ENCODE assay signal across 39 mouse cellular contexts in genomic region chr4:120116312-120116711, GRCm38 (mm10). TPM values are rescaled to one million over a fixed set of nuclear protein-coding genes. Genes with fewer than 3 reads are reported as not detected.
DNase-seq lines count a peak whose midpoint lies in the region; ATAC-seq and TF ChIP-seq lines count a peak whose summit lies in the region.
"Had no signal": no experiment of that assay in that cellular context is flagged by ENCODE, and none has a peak within 500 bp of the region (broad histone marks: within the 10 kb centered on the region; RNA-seq: fewer than 3 reads in every experiment).

No protein-coding gene starts in this region.

- H3K36me3 ChIP-seq in midbrain, embryonic 13.5 days = no peaks in the 10 kb centered on the region
- H3K36me3 ChIP-seq: heart, embryonic 10.5 days; heart, embryonic 15.5 days; hindbrain, embryonic 12.5 days; limb, embryonic 13.5 days; lung, embryonic 15.5 days had no signal

- intact Hi-C loops in gastrocnemius, adult 2 months (cut with DNase I) = no loop called here
- intact Hi-C loops in gastrocnemius, postnatal 36 days (cut with DNase I) = no loop called here

- H3K4me3 ChIP-seq in gastrocnemius, adult 2 months = no peak overlapping the region
- H3K4me3 ChIP-seq in midbrain, embryonic 13.5 days (replicated peaks) = no peak overlapping the region
- H3K4me3 ChIP-seq: heart, embryonic 10.5 days; heart, embryonic 15.5 days; hindbrain, embryonic 12.5 days; limb, embryonic 13.5 days; lung, embryonic 15.5 days; neural tube, embryonic 15.5 days had no signal

- 91% methylated on average over 1 of the region's 1 CpGs for WGBS in midbrain, embryonic 13.5 days

- no peak overlapping the region for H3K27ac ChIP-seq in gastrocnemius, adult 2 months
- H3K27ac ChIP-seq in midbrain, embryonic 13.5 days = no peak overlapping the region
- H3K27ac ChIP-seq: heart, embryonic 10.5 days; heart, embryonic 15.5 days; hindbrain, embryonic 12.5 days; hindbrain, postnatal 0 days; limb, embryonic 13.5 days; lung, embryonic 15.5 days; neural tube, embryonic 15.5 days; stomach, postnatal 0 days had no signal

- H3K9ac ChIP-seq in midbrain, embryonic 13.5 days (replicated peaks) = no peak overlapping the region
- H3K9ac ChIP-seq: heart, embryonic 15.5 days; hindbrain, embryonic 12.5 days; limb, embryonic 13.5 days; lung, embryonic 15.5 days; neural tube, embryonic 15.5 days had no signal

- peak; percentile 47 to 75; a peak in 3 of 4 replicates for ATAC-seq in hematopoietic stem cell, adult 5-6 weeks (replicated peaks in 1 of 2; ENCODE audit: insufficient read depth in 1 of 2, low FRiP score in 2 of 2, low TSS enrichment in 1 of 2, low read depth in 1 of 2, poor library complexity in 2 of 2, severe bottlenecking in 2 of 2)
- no peak for ATAC-seq in midbrain, embryonic 13.5 days
- ATAC-seq: forebrain, embryonic 14.5 days; hindbrain, postnatal 0 days; intestine, embryonic 16.5 days had no signal

- DNase-seq in gastrocnemius, adult 2 months = peak; percentile 6
- no peak for DNase-seq in gastrocnemius, postnatal 36 days
- DNase-seq in NIH3T3 (ENCODE audit: low read depth) = peak; percentile 29
- peak; percentile 38 for DNase-seq in telencephalon, adult 2 months (ENCODE audit: low read depth, low spot score)
- DNase-seq in thymus, postnatal 36 days = no peak
- DNase-seq: adrenal gland, postnatal 25 days; B cell, adult 2 months; gastrocnemius, postnatal 14 days; kidney, adult 8-10 months; kidney, postnatal 10 days; right cerebral cortex, adult 18-20 months; spleen, adult 18-20 months; thymus, adult 2 months; thymus, postnatal 4 days had no signal

- H3K27me3 ChIP-seq in midbrain, embryonic 13.5 days = no peaks in the 10 kb centered on the region
- H3K27me3 ChIP-seq: heart, embryonic 15.5 days; hindbrain, embryonic 12.5 days; limb, embryonic 13.5 days; lung, embryonic 15.5 days; neural tube, embryonic 15.5 days had no signal

- TF ChIP-seq CTCF in gastrocnemius, adult 2 months (IDR thresholded peaks at IDR 0.05) = no peak

- no peaks in the 10 kb centered on the region for H3K9me3 ChIP-seq in midbrain, embryonic 13.5 days
- H3K9me3 ChIP-seq: heart, embryonic 10.5 days; heart, embryonic 15.5 days; hindbrain, embryonic 12.5 days; lung, embryonic 15.5 days; neural tube, embryonic 15.5 days had no signal

- no peaks in the 10 kb centered on the region for H3K4me1 ChIP-seq in midbrain, embryonic 13.5 days (replicated peaks)
- H3K4me1 ChIP-seq: heart, embryonic 10.5 days; heart, embryonic 15.5 days; hindbrain, embryonic 12.5 days; limb, embryonic 13.5 days; lung, embryonic 15.5 days; neural tube, embryonic 15.5 days had no signal

- H3K4me2 ChIP-seq in midbrain, embryonic 13.5 days (replicated peaks) = no peak overlapping the region
- H3K4me2 ChIP-seq: heart, embryonic 15.5 days; hindbrain, embryonic 12.5 days; limb, embryonic 13.5 days; liver, embryonic 11.5 days; lung, embryonic 15.5 days; midbrain, embryonic 11.5 days; neural tube, embryonic 15.5 days had no signal

RNA-seq across cellular contexts. Expression of gene Edn2, which starts 44.7 kb away (rescaled TPM):
- total RNA-seq in gastrocnemius, adult 2 months (2021) = not detected
- not detected for total RNA-seq in gastrocnemius, postnatal 36 days (2021)
- total RNA-seq in hematopoietic stem cell, adult 5-6 weeks (2017) = not detected in 2 replicates
- not detected in 2 replicates for polyA plus RNA-seq in midbrain, embryonic 13.5 days (2015; fragmentation: Nextera tagmentation; extraction: Ambion mirVana)
- total RNA-seq: adrenal gland, postnatal 25 days; gastrocnemius, postnatal 14 days; heart, postnatal 25 days; layer of hippocampus, postnatal 10 days; left cerebral cortex, postnatal 36 days; megakaryocyte progenitor cell, adult 5-6 weeks; MEL had no signal
- polyA plus RNA-seq: hindbrain, embryonic 12.5 days; midbrain, embryonic 11.5 days had no signal

RNA-seq across cellular contexts. Expression of gene AL607142.1, which starts 51.5 kb away (rescaled TPM):
- not detected for total RNA-seq in gastrocnemius, adult 2 months (2021)
- total RNA-seq in gastrocnemius, postnatal 36 days (2021) = not detected
- total RNA-seq in hematopoietic stem cell, adult 5-6 weeks (2017) = not detected in 2 replicates
- polyA plus RNA-seq in midbrain, embryonic 13.5 days (2015; fragmentation: Nextera tagmentation; extraction: Ambion mirVana) = not detected in 2 replicates
- total RNA-seq: adrenal gland, adult 18-20 months; adrenal gland, postnatal 25 days; gastrocnemius, postnatal 14 days; heart, postnatal 25 days; hindbrain, postnatal 0 days; layer of hippocampus, postnatal 10 days; left cerebral cortex, adult 8-10 months; left cerebral cortex, postnatal 36 days; megakaryocyte progenitor cell, adult 5-6 weeks; MEL had no signal
- polyA plus RNA-seq: cerebellum, adult 2 months; embryonic facial prominence, embryonic 11.5 days; forebrain, embryonic 14.5 days; heart, embryonic 10.5 days; heart, embryonic 15.5 days; hindbrain, embryonic 12.5 days; hindbrain, postnatal 0 days; intestine, embryonic 16.5 days; large intestine, adult 2 months; limb, embryonic 13.5 days; liver, embryonic 11.5 days; liver, embryonic 16.5 days; lung, embryonic 15.5 days; midbrain, embryonic 11.5 days; neural tube, embryonic 15.5 days; stomach, postnatal 0 days; thymus, adult 2 months had no signal

Comparison
In these comparisons a context has a peak if more than half of its experiments do, and no peak if none do; other contexts are left out.
1. DNase-seq: peak in gastrocnemius, adult 2 months (single experiment), NIH3T3 (single experiment) and telencephalon, adult 2 months (single experiment); none in gastrocnemius, postnatal 36 days (0 of 2) and thymus, postnatal 36 days (0 of 2).